Mouse (Mus musculus) cerebellum, adult 11-12 months (tissue): ENCODE measurements around the gene Ncapd2.

Experiments used
- DNase-seq: peaks from one replicate; pipeline ENCODE4 v3.0.0; 2022

Gene Ncapd2

DNA sequence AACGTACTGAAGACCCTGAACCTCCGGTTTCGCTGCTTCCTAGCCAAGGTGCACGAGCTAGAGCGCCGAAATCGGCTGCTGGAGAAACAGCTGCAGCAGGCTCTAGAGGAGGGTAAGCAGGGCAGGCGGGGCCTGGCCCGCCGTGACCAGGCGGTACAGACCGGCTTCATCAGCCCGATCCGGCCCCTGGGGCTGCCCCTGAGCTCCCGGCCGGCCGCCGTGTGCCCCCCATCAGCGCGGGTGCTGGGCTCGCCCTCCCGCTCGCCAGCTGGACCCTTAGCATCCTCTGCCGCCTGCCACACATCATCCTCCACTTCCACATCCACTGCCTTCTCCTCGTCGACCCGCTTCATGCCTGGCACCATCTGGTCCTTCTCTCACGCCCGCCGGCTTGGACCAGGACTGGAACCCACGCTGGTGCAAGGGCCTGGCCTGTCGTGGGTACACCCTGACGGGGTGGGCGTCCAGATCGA lies 46.0 kb downstream of the Ncapd2 start:
- DNase-seq, result peak; percentile 68

GRCm38 (mm10) chr6:125145001-125145400 lies 46.5 kb downstream of the Ncapd2 start, which contains the start of gene Iffo1:
Gene Iffo1 (plus strand): TSS chr6:125145241.
- DNase-seq, result peak; percentile 95

- DNase-seq, result no peak
These were observed 47.6 kb downstream of the Ncapd2 start for GRCm38 (mm10) chr6:125143904-125144303.

DNA sequence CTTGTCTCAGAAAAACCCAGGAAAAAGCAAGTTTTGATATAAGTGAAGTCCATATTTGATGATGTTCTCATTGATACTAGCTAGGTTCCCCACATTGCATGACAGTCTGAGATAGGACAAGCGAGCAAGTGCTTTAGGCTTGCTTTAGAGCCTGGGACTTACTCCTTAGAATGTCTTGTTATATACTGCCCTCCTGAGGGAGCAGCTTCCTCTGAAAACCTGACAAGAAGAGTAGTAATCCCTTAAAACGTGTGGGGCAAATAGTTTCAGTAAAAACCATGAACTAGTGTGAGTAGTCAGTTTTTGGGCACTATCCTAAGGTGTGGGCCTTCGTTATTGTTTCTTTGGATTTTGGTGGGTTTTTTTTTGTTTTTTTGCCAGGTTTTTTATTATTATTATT lies 48.4 kb downstream of the Ncapd2 start:
- DNase-seq, result no peak

DNA sequence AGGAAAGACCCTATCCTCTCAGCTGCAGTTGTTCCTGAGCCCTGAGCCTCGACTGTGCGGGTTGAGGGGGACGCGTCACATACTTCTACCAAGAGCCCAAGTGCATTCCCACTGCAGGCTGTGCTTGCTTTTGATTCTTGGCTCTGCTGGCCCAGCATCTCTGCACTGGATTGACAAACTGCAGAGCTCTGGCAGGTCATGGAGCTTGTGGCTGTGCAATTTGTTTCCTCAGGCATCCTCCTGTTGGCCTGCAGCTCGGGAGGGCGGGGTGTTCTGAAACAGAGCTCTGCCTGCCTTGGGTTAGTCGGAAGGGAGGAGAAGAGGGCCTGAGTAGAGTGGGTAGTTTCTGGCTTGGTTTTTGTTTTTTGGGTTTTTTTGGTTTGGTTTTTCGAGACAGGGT lies 49.1 kb downstream of the Ncapd2 start:
- DNase-seq, result no peak

DNA sequence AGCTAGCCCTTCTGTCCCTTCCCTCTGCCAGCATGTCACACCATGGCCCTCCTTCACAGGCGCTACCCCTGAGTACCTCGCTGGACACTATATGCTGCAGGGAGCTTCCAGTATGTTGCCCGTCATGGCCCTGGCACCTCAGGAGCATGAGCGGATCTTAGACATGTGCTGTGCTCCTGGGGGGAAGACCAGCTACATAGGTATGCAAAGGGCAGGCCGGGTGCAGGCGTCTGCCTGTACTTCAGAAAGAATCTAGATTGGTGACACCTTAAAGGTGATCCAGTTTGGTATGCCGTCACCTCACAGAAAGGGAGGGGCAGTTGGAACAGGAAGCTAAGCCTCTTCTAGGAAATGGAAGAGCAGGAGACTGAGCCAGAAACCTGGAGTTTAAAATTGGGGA lies 51.8 kb downstream of the Ncapd2 start:
- no peak for DNase-seq

DNA sequence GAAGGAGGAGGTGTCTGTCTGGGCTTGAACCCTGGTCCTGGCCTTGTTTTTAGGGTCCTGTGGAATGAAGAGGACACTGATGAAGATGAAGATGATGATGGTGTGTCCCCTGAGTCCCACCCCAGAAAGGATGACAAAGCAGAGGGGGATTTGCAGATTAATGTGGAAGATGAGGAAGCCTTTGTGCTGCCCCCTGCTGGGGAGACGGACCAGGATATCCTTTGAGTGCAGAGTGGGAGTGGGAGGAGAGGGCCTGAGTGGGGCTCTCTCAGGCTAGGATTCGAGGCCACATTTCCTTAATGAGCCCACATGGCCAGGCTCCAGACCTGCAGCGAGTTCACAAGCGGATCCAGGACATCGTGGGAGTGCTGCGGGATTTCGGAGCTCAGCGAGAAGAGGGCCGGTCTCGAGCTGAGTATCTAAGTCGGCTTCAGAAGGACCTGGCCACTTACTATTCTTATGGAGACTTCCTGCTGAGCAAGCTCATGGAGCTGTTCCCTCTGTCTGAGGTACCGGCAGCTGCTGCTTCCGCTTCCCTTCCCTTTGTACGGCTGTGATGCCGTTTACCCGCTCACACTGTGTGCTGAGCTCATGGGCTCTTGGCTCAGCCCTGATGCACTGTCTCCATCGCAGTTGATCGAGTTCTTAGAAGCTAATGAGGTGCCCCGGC lies 54.4 kb downstream of the Ncapd2 start:
- no peak for DNase-seq

DNA sequence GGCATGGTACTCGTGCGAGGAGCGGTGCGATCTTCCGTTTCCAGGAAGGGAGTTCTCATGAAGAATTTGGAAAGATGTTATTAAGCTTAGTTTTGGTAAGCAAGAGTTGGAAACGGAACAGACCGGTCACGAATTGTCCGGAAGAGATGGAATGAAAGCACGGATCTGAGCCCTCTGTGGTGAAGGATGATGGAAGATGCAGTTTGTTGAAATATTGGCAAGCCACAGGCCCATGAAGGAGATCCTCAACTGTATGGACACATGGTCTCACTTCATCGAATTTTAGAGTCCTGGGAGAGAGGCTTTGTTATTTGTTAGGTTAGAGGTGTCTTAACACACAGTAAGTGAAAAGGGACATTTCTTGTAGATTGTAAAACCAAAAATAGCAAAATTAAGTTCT lies 59.0 kb downstream of the Ncapd2 start:
- DNase-seq, result no peak

GRCm38 (mm10) chr6:125131302-125132156 lies 60.0 kb downstream of the Ncapd2 start, which contains the start of gene Nop2:
Gene Nop2 (plus strand): TSS chr6:125131909.
- peak; percentile 87 for DNase-seq

GRCm38 (mm10) chr6:125129710-125130402 lies 61.6 kb downstream of the Ncapd2 start:
- no peak for DNase-seq

DNA sequence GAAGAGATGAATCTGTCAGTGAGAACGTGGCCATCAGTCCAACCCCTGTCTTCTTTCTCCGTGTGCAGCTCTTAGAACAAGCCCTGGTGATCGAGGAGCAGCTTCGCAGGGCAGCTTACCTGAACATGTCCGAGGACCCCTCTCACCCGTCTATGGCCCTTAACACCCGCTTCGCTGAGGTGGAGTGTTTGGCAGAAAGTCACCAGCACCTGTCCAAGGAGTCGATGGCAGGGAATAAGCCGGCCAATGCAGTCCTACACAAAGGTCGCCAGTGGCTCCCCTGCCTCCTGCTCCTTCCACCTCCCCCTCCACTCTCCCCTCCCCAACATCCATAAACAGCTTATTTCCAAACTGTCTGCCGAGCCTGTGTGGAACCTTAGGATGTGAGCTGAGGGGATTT lies 62.8 kb downstream of the Ncapd2 start:
- no peak for DNase-seq

GRCm38 (mm10) chr6:125119387-125119786 lies 72.1 kb downstream of the Ncapd2 start:
- no peak for DNase-seq
